Mouse (Mus musculus): Measurements from ENCODE around the gene Dlst.

Gene Dlst

GRCm38 (mm10) chr12:85181475-85182344, 71.1 kb downstream of the Dlst start:
- no peak for DNase-seq (ENCODE audit: low spot score in 2 of 2)

- no peak for DNase-seq (ENCODE audit: low spot score in 2 of 2)
Observed at GRCm38 (mm10) chr12:85182345-85182643, 71.7 kb downstream of the Dlst start.

GRCm38 (mm10) chr12:85182898-85183297, 72.3 kb downstream of the Dlst start:
- DNase-seq (ENCODE audit: low spot score in 2 of 2) = no peak

DNA sequence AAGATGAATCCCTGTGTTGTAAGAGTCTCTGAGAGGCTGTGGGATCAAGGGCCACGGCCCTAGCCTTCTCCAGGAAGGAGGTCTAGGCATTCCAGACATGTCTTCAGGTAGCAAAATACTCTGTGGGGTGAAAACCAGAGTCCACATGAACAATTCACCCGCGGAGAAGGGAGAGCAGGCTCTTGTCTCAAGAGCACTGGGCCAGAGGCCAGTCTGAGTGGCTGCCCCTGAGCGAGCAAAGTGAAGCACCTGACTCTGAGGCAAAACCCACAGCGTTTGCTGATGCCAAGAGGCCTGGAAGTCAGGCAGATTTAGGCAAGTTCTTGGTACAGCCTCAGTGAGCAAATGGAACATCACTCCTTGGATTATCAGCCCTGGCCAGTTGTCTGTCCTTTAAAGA, 73.5 kb downstream of the Dlst start:
- DNase-seq (ENCODE audit: low spot score in 2 of 2) = no peak

All from urinary bladder, adult 18-20 months (tissue).